Mouse (Mus musculus): Measurements from ENCODE around the gene Tspear. TPM values are rescaled to one million over a fixed set of nuclear protein-coding genes. Genes with fewer than 3 reads are reported as not detected.
"Not testable (repeated sequence)": the region's sequence is repeated elsewhere in the genome, so short reads cannot be mapped to it uniquely, and the experiment has no call there.

Gene Tspear
- polyA plus RNA-seq, 1 experiment from 2014 or later = 0.74 TPM

DNA sequence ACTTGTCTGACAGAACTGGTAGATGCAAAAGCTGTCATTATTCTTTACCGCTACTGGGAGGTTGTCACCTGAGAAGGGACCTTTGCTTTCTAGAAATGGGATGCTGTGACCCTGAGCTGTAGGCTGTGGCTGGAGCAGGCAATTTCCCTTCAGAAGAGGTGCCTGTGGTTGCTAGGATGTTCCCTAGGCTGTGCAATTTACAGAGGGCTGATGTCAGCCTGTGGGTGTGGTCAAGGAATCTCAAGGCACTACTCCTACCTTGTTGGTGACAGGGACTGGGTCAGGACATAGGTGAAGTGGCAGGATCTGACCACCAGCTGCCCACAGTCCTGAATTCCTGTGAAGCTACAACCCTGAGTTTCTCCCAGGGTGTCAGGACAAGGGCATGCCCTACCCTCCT lies 83.4 kb downstream of the Tspear start:
- ATAC-seq (ENCODE audit: low FRiP score, low read depth) = no peak
- H3K9me3 ChIP-seq = no peaks in the 10 kb centered on the region
- no peaks in the 10 kb centered on the region for H3K4me1 ChIP-seq
- WGBS = 64% methylated on average over 1 of the region's 1 CpGs
- H3K36me3 ChIP-seq = no peaks in the 10 kb centered on the region
- H3K4me3 ChIP-seq = no peak overlapping the region
- no peak overlapping the region for H3K4me2 ChIP-seq (replicated peaks)
- no peak overlapping the region for H3K9ac ChIP-seq
- no peaks in the 10 kb centered on the region for H3K27me3 ChIP-seq
- no peak overlapping the region for H3K27ac ChIP-seq

DNA sequence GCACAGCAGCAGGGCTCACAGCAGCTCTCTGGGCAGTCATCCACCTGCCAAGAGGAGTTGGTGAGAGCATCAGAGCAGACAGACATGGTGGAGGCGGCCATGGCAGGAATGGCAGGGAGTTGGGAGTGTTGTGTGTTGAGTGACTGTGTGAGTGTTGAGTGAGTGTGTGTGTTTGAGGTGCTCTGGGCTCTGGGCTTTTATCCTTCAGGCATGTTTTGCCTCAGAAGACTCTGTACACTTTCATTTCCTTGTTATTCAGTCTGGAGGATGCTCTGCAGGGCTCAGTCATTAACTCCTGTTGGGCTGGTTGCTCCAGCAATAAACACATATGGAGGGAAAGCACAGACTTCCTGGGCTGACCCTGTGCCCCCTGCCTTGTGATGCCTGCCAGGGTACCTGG lies 84.9 kb downstream of the Tspear start, which contains the start of gene Gm3238:
Gm3238 (minus strand) TSS at position 101 of the 400 bp plus-strand sequence.
- not testable (repeated sequence) for H3K9me3 ChIP-seq; ATAC-seq (ENCODE audit: low FRiP score, low read depth); H3K4me3 ChIP-seq; H3K4me2 ChIP-seq (replicated peaks); H3K9ac ChIP-seq; H3K36me3 ChIP-seq; H3K27me3 ChIP-seq; H3K4me1 ChIP-seq; H3K27ac ChIP-seq
- WGBS = 40% methylated on average over 1 of the region's 1 CpGs

DNA sequence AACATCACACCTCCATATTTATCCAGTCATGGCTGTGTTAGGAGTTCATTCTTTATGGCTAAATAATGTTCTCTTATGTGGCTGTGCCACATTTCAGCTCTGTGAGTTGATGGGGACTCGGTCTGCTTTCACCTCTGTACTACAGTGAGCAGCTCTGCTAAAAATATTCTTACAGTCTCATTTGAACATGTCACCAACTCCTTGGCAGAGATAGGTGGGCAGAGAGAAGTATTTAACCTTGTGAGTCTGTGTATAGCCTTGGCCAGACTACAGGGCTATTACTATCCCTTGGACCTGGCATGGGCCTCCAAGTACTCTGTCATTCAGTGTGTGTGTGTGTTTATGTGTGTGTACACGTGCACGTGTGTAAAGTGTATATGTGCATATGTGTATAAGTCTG lies 85.8 kb downstream of the Tspear start:
- 84% methylated on average over 2 of the region's 3 CpGs for WGBS

DNA sequence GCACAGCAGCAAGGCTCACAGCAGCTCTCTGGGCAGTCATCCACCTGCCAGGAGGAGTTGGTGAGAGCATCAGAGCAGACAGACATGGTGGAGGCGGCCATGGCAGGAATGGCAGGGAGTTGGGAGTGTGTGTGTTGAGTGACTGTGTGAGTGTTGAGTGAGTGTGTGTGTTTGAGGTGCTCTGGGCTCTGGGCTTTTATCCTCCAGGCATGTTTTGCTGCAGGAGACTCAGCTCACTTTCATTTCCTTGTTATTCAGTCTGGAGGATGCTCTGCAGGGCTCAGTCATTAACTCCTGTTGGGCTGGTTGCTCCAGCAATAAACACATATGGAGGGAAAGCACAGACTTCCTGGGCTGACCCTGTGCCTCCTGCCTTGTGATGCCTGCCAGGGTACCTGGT lies 90.5 kb downstream of the Tspear start, which contains the start of gene Gm7138:
Gm7138 (minus strand) TSS at position 101 of the 400 bp plus-strand sequence.
- H3K36me3 ChIP-seq; H3K9ac ChIP-seq; H3K4me3 ChIP-seq; H3K27ac ChIP-seq; ATAC-seq (ENCODE audit: low FRiP score, low read depth); H3K27me3 ChIP-seq; H3K4me1 ChIP-seq; H3K4me2 ChIP-seq (replicated peaks); H3K9me3 ChIP-seq: not testable (repeated sequence)
- WGBS = 70% methylated on average over 1 of the region's 1 CpGs

More for the DNA sequence above, 85.8 kb downstream of the Tspear start:
- H3K9ac ChIP-seq; H3K27me3 ChIP-seq; H3K36me3 ChIP-seq; ATAC-seq (ENCODE audit: low FRiP score, low read depth); H3K4me2 ChIP-seq (replicated peaks); H3K4me1 ChIP-seq; H3K9me3 ChIP-seq; H3K4me3 ChIP-seq; H3K27ac ChIP-seq: not testable (repeated sequence)

- not testable (repeated sequence) for H3K27ac ChIP-seq; H3K36me3 ChIP-seq; ATAC-seq (ENCODE audit: low FRiP score, low read depth); H3K4me1 ChIP-seq; H3K9me3 ChIP-seq; H3K4me2 ChIP-seq (replicated peaks); H3K4me3 ChIP-seq; H3K9ac ChIP-seq; H3K27me3 ChIP-seq
- WGBS = 40% methylated on average over 1 of the region's 1 CpGs
These were observed 96.1 kb downstream of the Tspear start, which contains the start of gene Gm3250 for GRCm38 (mm10) chr10:77782442-77782841. TSS of gene Gm3250 (minus strand) at chr10:77782542.

DNA sequence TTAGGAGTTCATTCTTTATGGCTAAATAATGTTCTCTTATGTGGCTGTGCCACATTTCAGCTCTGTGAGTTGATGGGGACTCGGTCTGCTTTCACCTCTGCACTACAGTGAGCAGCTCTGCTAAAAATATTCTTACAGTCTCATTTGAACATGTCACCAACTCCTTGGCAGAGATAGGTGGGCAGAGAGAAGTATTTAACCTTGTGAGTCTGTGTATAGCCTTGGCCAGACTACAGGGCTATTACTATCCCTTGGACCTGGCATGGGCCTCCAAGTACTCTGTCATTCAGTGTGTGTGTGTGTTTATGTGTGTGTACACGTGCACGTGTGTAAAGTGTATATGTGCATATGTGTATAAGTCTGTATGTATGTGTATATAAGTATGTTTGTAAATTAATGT lies 97.0 kb downstream of the Tspear start:
- H3K4me3 ChIP-seq; H3K9ac ChIP-seq; H3K27ac ChIP-seq; H3K4me2 ChIP-seq (replicated peaks); H3K4me1 ChIP-seq; H3K9me3 ChIP-seq; H3K27me3 ChIP-seq; H3K36me3 ChIP-seq; ATAC-seq (ENCODE audit: low FRiP score, low read depth): not testable (repeated sequence)
- 81% methylated on average over 3 of the region's 3 CpGs for WGBS

DNA sequence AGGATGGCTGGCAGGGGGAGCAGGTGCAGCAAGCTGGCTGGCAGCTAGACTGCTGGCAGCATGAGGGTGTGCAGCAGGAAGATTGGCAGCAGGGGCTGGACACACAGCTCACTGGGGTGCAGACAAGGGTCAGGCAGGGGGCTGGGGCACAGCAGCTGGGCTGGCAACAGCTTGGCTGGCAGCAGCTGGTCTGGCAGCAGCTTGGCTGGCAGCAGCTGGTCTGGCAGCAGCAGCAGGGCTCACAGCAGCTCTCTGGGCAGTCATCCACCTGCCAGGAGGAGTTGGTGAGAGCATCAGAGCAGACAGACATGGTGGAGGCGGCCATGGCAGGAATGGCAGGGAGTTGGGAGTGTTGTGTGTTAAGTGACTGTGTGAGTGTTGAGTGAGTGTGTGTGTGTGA lies 101.5 kb downstream of the Tspear start, which contains the start of gene Gm7137:
Gm7137 (minus strand) TSS at position 325 of the 400 bp plus-strand sequence.
- H3K9me3 ChIP-seq; H3K4me1 ChIP-seq; H3K27ac ChIP-seq; ATAC-seq (ENCODE audit: low FRiP score, low read depth); H3K4me3 ChIP-seq; H3K27me3 ChIP-seq; H3K4me2 ChIP-seq (replicated peaks); H3K9ac ChIP-seq; H3K36me3 ChIP-seq: not testable (repeated sequence)
- 63% methylated on average over 1 of the region's 1 CpGs for WGBS

DNA sequence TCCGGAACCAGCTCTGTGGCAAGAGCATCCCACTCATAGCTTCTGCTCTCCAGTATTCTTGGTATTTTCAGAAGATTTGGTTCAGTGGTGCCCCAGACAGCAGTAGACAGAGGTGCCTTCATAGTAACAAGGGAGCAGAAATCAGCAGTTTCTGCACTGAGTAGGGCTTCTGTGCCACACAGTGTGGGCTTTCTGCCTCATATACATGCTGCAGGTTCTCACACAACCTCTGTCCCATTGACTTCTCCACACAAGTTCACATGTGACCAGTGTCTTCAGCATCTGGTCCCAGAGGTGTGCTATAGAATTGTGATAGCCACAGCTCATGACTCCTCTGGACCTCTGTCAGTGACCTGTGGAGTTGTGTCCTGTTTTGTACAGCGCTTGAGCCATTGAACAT lies 102.3 kb downstream of the Tspear start:
- no peaks in the 10 kb centered on the region for H3K9me3 ChIP-seq
- 0 out of 2 replicates have a peak, but pooled peaks cover under 1% of the 10 kb centered on the region for H3K4me1 ChIP-seq
- H3K27me3 ChIP-seq = no peaks in the 10 kb centered on the region
- H3K27ac ChIP-seq = no peak overlapping the region
- no peak overlapping the region for H3K4me3 ChIP-seq
- H3K36me3 ChIP-seq = no peaks in the 10 kb centered on the region
- no peak overlapping the region for H3K9ac ChIP-seq
- WGBS = 75% methylated on average over 2 of the region's 2 CpGs
- no peak for ATAC-seq (ENCODE audit: low FRiP score, low read depth)
- H3K4me2 ChIP-seq (replicated peaks) = no peak overlapping the region

- Histone ChIP-seq H3K9ac (no peak within 1 kb of the TSS), H3K4me1 (peaks cover 22% of the 10 kb centered on the region), H3K27me3 (no peaks in the 10 kb centered on the region), H3K4me3 (no peak within 1 kb of the TSS), H3K27ac (no peak within 1 kb of the TSS), H3K36me3 (no peaks in the 10 kb centered on the region), H3K9me3 (no peaks in the 10 kb centered on the region), H3K4me2 (replicated peaks) (no peak within 1 kb of the TSS)
- 53% methylated on average over 2 of the region's 2 CpGs for WGBS
- ATAC-seq (ENCODE audit: low FRiP score, low read depth) = no peak
These were observed 108.6 kb downstream of the Tspear start, which contains the start of gene Gm9639 for GRCm38 (mm10) chr10:77794976-77795375. TSS of gene Gm9639 (minus strand) at chr10:77795076.

DNA sequence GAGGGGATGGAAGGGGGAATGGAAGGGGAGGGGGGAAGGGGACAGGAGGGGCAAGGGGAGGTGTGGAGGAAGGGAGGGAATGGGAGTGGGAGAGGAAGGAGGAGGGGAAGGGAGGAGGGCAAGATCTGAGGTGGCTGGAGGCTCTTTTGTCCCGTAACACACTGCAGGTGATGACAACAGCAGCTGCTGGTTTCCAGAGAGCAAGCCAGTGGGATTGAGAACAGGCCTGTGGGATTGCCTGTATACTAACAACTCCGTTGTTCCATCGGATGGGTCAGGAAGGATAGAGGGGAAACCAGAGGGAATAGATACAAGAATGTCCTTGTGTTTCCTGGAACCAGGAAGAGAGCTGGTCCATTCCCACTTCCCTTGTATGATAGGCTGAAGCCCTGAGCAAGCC lies 111.3 kb downstream of the Tspear start:
- no peak overlapping the region for H3K4me2 ChIP-seq (replicated peaks)
- H3K4me3 ChIP-seq = no peak overlapping the region
- H3K36me3 ChIP-seq = no peaks in the 10 kb centered on the region
- no peaks in the 10 kb centered on the region for H3K27me3 ChIP-seq
- 20% methylated on average over 3 of the region's 3 CpGs for WGBS
- H3K4me1 ChIP-seq = peaks cover 22% of the 10 kb centered on the region
- H3K9ac ChIP-seq = no peak overlapping the region
- H3K9me3 ChIP-seq = no peaks in the 10 kb centered on the region
- H3K27ac ChIP-seq = no peak overlapping the region
- ATAC-seq (ENCODE audit: low FRiP score, low read depth) = no peak

GRCm38 (mm10) chr10:77798164-77798920 lies 112.0 kb downstream of the Tspear start:
- H3K9me3 ChIP-seq; H3K27ac ChIP-seq; H3K36me3 ChIP-seq; H3K4me2 ChIP-seq (replicated peaks); ATAC-seq (ENCODE audit: low FRiP score, low read depth); H3K9ac ChIP-seq; H3K27me3 ChIP-seq; H3K4me3 ChIP-seq: not testable (repeated sequence)
- 28% methylated on average over 3 of the region's 3 CpGs for WGBS
- peaks cover 22% of the 10 kb centered on the region for H3K4me1 ChIP-seq

DNA sequence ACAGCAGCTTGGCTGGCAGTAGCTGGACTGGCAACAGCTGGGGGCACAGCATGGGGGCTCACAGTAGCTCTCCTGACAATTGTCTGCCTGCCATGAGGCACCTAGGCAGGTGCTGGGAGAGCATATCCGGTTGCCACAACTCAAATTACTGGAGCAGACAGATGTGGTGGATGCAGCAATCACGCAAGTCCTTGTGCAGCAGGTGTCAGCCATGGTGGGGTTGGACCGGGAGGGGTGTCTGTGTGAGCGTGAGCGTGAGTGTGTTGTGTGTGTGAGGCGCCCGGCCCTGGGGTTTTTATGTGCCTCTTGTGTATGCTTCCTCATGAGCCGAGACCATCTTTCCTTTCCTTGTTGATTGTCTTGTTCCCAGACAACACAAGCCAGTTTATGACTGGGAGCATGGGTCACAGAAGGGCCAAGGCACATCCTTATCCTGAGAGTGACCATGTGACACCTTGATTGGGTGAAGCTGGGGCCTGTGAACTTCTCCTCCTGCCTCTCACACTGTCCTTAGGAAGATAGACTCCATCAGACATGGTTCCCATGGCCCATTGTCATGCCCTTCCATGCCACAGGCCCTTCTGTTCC lies 112.6 kb downstream of the Tspear start, which contains the start of gene Gm19668:
Gm19668 (minus strand) TSS at position 213 of the 588 bp plus-strand sequence.
- ATAC-seq (ENCODE audit: low FRiP score, low read depth) = peak; percentile 59; the same call in 1 of the 2 replicates
- H3K36me3 ChIP-seq = no peaks in the 10 kb centered on the region
- 45% methylated on average over 8 of the region's 8 CpGs for WGBS
- H3K4me3 ChIP-seq = no peak within 1 kb of the TSS
- no peak within 1 kb of the TSS for H3K9ac ChIP-seq
- H3K27ac ChIP-seq = no peak within 1 kb of the TSS
- no peaks in the 10 kb centered on the region for H3K9me3 ChIP-seq
- H3K4me1 ChIP-seq = peaks cover 18% of the 10 kb centered on the region
- H3K27me3 ChIP-seq = no peaks in the 10 kb centered on the region
- H3K4me2 ChIP-seq (replicated peaks) = no peak within 1 kb of the TSS

Data from limb, embryonic 13.5 days (tissue).